Mouse (Mus musculus): ENCODE data around the gene Pcsk1. TPM values are rescaled to one million over a fixed set of nuclear protein-coding genes. Genes with fewer than 3 reads are reported as not detected.
A peak's percentile ranks its signal among the peaks of the same experiment; 100 is the strongest.

Pcsk1 gene
- 2.9 and 3.0 TPM in 2 replicates for polyA plus RNA-seq (2015; fragmentation: Nextera tagmentation; extraction: Ambion mirVana)

DNA sequence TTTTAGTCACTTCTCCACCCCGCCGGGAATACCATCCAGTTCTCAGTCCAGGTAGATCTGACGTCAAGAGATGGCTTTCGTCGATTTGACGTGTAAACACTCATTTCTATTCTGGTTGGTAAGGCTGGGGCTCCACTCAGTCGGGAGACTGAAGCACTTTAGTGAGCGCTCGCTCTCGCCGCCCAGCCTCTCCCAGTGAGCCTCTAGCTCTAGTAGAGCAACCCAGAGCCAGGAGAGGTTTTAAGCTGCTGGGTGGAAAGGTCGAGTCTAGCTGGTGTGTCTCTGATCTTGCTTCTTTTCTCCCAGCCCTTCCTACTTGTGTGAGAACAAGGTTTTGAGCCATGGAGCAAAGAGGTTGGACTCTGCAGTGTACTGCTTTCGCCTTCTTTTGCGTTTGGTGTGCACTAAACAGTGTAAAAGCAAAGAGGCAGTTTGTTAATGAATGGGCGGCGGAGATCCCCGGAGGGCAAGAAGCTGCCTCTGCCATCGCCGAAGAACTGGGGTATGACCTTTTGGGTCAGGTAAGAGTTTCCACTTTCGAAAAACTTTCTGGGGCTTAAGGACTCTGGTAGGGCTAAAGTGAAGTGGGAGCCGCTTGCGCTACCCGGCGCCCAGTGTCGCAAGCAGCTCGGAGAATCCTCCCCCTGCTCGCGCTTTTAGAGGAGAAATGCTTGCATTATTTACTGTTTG, at the start of gene Pcsk1:
Gene Pcsk1, plus strand, starts transcription at position 106 of the 690 bp plus-strand sequence.
- Histone ChIP-seq H3K27me3 (ENCODE audit: control insufficient read depth, insufficient read depth, low read length) (peaks cover 5% of the 10 kb centered on the region), H3K4me2 (ENCODE audit: low read depth, low read length) (peak within 1 kb of the TSS; percentile 60), H3K27ac (ENCODE audit: low read length) (no peak within 1 kb of the TSS), H3K4me1 (ENCODE audit: control insufficient read depth, insufficient read depth, low read length) (no peaks in the 10 kb centered on the region), H3K9me3 (replicated peaks; ENCODE audit: control insufficient read depth, low read length) (no peaks in the 10 kb centered on the region), H3K9ac (ENCODE audit: low read length) (no peak within 1 kb of the TSS), H3K4me3 (replicated peaks; ENCODE audit: low read length) (peak within 1 kb of the TSS; percentile 38), H3K36me3 (ENCODE audit: control insufficient read depth, insufficient read depth, low read length) (no peaks in the 10 kb centered on the region)
- WGBS, result 2% methylated on average over 28 of the region's 28 CpGs
- no peak for ATAC-seq (ENCODE audit: insufficient read depth, low FRiP score)

GRCm38 (mm10) chr13:75058818-75059217, 30.8 kb upstream of the Pcsk1 start:
- no peak for ATAC-seq (ENCODE audit: insufficient read depth, low FRiP score)
- H3K9ac ChIP-seq (ENCODE audit: low read length), result no peak overlapping the region
- H3K27me3 ChIP-seq (ENCODE audit: control insufficient read depth, insufficient read depth, low read length), result no peaks in the 10 kb centered on the region
- H3K9me3 ChIP-seq (replicated peaks; ENCODE audit: control insufficient read depth, low read length), result no peaks in the 10 kb centered on the region
- H3K36me3 ChIP-seq (ENCODE audit: control insufficient read depth, insufficient read depth, low read length), result no peaks in the 10 kb centered on the region
- no peaks in the 10 kb centered on the region for H3K4me1 ChIP-seq (ENCODE audit: control insufficient read depth, insufficient read depth, low read length)
- no peak overlapping the region for H3K4me2 ChIP-seq (ENCODE audit: low read depth, low read length)
- no peak overlapping the region for H3K27ac ChIP-seq (ENCODE audit: low read length)
- H3K4me3 ChIP-seq (replicated peaks; ENCODE audit: low read length), result no peak overlapping the region

- no peak for ATAC-seq (ENCODE audit: insufficient read depth, low FRiP score)
- no peak overlapping the region for H3K27ac ChIP-seq (ENCODE audit: low read length)
- H3K4me2 ChIP-seq (ENCODE audit: low read depth, low read length), result no peak overlapping the region
- H3K9me3 ChIP-seq (replicated peaks; ENCODE audit: control insufficient read depth, low read length), result no peaks in the 10 kb centered on the region
- 77% methylated on average over 3 of the region's 3 CpGs for WGBS
- H3K4me3 ChIP-seq (replicated peaks; ENCODE audit: low read length), result no peak overlapping the region
- H3K4me1 ChIP-seq (ENCODE audit: control insufficient read depth, insufficient read depth, low read length), result no peaks in the 10 kb centered on the region
- H3K27me3 ChIP-seq (ENCODE audit: control insufficient read depth, insufficient read depth, low read length), result no peaks in the 10 kb centered on the region
- H3K36me3 ChIP-seq (ENCODE audit: control insufficient read depth, insufficient read depth, low read length), result no peaks in the 10 kb centered on the region
- no peak overlapping the region for H3K9ac ChIP-seq (ENCODE audit: low read length)
Observed at GRCm38 (mm10) chr13:75063947-75064346, 25.7 kb upstream of the Pcsk1 start.

DNA sequence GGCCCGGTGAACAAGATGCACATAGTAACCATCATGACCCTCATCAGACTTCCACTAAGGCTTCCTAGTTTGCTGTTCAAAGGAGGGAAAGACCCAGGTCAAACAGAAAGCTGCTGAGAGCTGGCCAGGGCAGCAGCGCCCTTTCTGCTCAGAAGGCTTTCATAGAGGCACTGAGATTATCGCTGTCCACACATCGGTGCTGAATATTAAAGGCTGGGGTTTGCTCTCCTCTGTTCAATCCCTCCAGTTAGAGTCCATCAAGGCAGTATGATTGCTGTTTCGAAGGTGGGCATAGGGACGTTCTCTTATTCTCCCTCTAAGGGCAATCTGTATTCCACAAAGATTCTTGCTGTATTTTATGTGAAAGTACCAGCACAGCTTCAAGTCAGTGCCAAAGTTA, 1.0 kb upstream of the Pcsk1 start:
- Histone ChIP-seq H3K27me3 (ENCODE audit: control insufficient read depth, insufficient read depth, low read length) (peaks cover 5% of the 10 kb centered on the region), H3K9me3 (replicated peaks; ENCODE audit: control insufficient read depth, low read length) (no peaks in the 10 kb centered on the region), H3K36me3 (ENCODE audit: control insufficient read depth, insufficient read depth, low read length) (no peaks in the 10 kb centered on the region), H3K9ac (ENCODE audit: low read length) (no peak overlapping the region), H3K27ac (ENCODE audit: low read length) (no peak overlapping the region), H3K4me1 (ENCODE audit: control insufficient read depth, insufficient read depth, low read length) (no peaks in the 10 kb centered on the region), H3K4me2 (ENCODE audit: low read depth, low read length) (no peak overlapping the region), H3K4me3 (replicated peaks; ENCODE audit: low read length) (no peak overlapping the region)
- WGBS, result 21% methylated on average over 6 of the region's 6 CpGs
- ATAC-seq (ENCODE audit: insufficient read depth, low FRiP score), result no peak

GRCm38 (mm10) chr13:75090411-75090779, 769 bp downstream of the Pcsk1 start:
- no peak; the same call in 1 of the 2 replicates for ATAC-seq (ENCODE audit: insufficient read depth, low FRiP score)
- WGBS, result 1% methylated on average over 12 of the region's 12 CpGs
- peak overlapping the region; percentile 60 for H3K4me2 ChIP-seq (ENCODE audit: low read depth, low read length)
- H3K9ac ChIP-seq (ENCODE audit: low read length), result no peak overlapping the region
- peak overlapping the region; percentile 38 for H3K4me3 ChIP-seq (replicated peaks; ENCODE audit: low read length)
- no peaks in the 10 kb centered on the region for H3K9me3 ChIP-seq (replicated peaks; ENCODE audit: control insufficient read depth, low read length)
- H3K4me1 ChIP-seq (ENCODE audit: control insufficient read depth, insufficient read depth, low read length), result no peaks in the 10 kb centered on the region
- H3K36me3 ChIP-seq (ENCODE audit: control insufficient read depth, insufficient read depth, low read length), result no peaks in the 10 kb centered on the region
- H3K27me3 ChIP-seq (ENCODE audit: control insufficient read depth, insufficient read depth, low read length), result peaks cover 5% of the 10 kb centered on the region
- no peak overlapping the region for H3K27ac ChIP-seq (ENCODE audit: low read length)

DNA sequence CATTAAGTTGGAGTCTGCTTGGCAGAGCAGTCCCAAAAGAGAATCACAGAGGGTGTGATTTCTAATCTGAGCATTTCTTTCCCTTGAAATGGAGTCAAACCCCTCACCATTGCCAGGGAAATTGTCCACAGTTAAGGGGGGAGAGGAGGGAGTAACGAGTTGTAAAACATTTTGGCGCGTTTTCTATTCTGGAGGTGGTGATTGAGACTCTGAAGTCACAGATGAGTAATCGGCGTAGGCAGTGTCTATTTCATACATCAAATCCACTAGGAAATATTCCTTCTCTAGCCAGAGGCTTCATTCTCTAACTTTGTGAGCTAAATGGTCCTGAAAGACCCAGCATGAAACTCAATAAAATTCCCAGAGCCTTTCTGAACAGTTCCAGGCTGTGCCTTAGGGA, 1.4 kb downstream of the Pcsk1 start:
- H3K9ac ChIP-seq (ENCODE audit: low read length), result no peak overlapping the region
- H3K4me1 ChIP-seq (ENCODE audit: control insufficient read depth, insufficient read depth, low read length), result no peaks in the 10 kb centered on the region
- no peaks in the 10 kb centered on the region for H3K9me3 ChIP-seq (replicated peaks; ENCODE audit: control insufficient read depth, low read length)
- H3K27ac ChIP-seq (ENCODE audit: low read length), result no peak overlapping the region
- no peak overlapping the region for H3K4me2 ChIP-seq (ENCODE audit: low read depth, low read length)
- H3K36me3 ChIP-seq (ENCODE audit: control insufficient read depth, insufficient read depth, low read length), result no peaks in the 10 kb centered on the region
- no peak overlapping the region for H3K4me3 ChIP-seq (replicated peaks; ENCODE audit: low read length)
- 76% methylated on average over 5 of the region's 5 CpGs for WGBS
- peaks cover 5% of the 10 kb centered on the region for H3K27me3 ChIP-seq (ENCODE audit: control insufficient read depth, insufficient read depth, low read length)
- ATAC-seq (ENCODE audit: insufficient read depth, low FRiP score), result no peak

DNA sequence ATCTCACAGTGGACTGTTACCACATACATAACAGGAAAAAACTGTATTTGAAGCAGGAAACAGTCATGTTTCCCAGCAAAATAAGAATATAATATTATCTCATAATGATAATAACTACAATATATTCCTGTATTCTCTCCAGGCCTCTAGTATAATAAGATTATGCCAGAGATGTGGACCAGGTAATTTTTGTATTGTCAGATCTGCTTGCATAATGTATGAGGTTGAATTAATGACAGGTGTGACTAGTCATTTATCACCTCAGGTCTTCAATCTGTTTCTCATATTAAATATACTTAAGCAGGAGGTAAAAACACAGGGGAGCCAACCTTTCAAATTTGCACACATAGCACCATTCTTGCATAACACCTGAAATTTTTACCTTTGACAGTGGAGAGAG, 5.9 kb downstream of the Pcsk1 start:
- no peak for ATAC-seq (ENCODE audit: insufficient read depth, low FRiP score)
- H3K27me3 ChIP-seq (ENCODE audit: control insufficient read depth, insufficient read depth, low read length), result no peaks in the 10 kb centered on the region
- no peaks in the 10 kb centered on the region for H3K9me3 ChIP-seq (replicated peaks; ENCODE audit: control insufficient read depth, low read length)
- H3K9ac ChIP-seq (ENCODE audit: low read length), result no peak overlapping the region
- no peaks in the 10 kb centered on the region for H3K36me3 ChIP-seq (ENCODE audit: control insufficient read depth, insufficient read depth, low read length)
- no peak overlapping the region for H3K4me2 ChIP-seq (ENCODE audit: low read depth, low read length)
- no peaks in the 10 kb centered on the region for H3K4me1 ChIP-seq (ENCODE audit: control insufficient read depth, insufficient read depth, low read length)
- H3K4me3 ChIP-seq (replicated peaks; ENCODE audit: low read length), result no peak overlapping the region
- H3K27ac ChIP-seq (ENCODE audit: low read length), result no peak overlapping the region

GRCm38 (mm10) chr13:75113114-75113513, 23.5 kb downstream of the Pcsk1 start:
- no peaks in the 10 kb centered on the region for H3K36me3 ChIP-seq (ENCODE audit: control insufficient read depth, insufficient read depth, low read length)
- H3K4me1 ChIP-seq (ENCODE audit: control insufficient read depth, insufficient read depth, low read length), result no peaks in the 10 kb centered on the region
- no peak overlapping the region for H3K27ac ChIP-seq (ENCODE audit: low read length)
- H3K4me2 ChIP-seq (ENCODE audit: low read depth, low read length), result no peak overlapping the region
- H3K9me3 ChIP-seq (replicated peaks; ENCODE audit: control insufficient read depth, low read length), result no peaks in the 10 kb centered on the region
- no peak overlapping the region for H3K9ac ChIP-seq (ENCODE audit: low read length)
- no peak overlapping the region for H3K4me3 ChIP-seq (replicated peaks; ENCODE audit: low read length)
- ATAC-seq (ENCODE audit: insufficient read depth, low FRiP score), result no peak
- H3K27me3 ChIP-seq (ENCODE audit: control insufficient read depth, insufficient read depth, low read length), result no peaks in the 10 kb centered on the region
- 33% methylated on average over 2 of the region's 2 CpGs for WGBS

DNA sequence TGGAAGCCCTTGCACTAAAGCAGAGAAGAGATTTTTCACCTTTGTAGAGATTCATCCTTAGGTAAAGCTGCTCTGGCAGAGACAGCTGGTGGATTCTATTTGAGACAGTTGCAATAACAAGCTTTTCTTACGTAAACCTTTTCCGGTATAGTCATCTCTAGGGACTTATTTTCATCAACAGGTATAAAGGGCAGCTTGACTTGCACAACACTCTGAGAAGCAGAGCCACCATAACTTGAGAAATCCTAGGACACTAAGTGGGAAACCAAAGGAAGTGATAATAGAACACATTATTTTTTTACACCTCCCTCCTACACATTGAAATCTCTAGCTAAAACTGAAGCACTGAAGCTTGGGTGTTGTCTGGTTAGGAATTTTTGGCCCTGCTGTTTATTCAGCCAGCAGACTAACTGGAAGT, 24.4 kb downstream of the Pcsk1 start:
- Histone ChIP-seq H3K9ac (ENCODE audit: low read length) (no peak overlapping the region), H3K4me1 (ENCODE audit: control insufficient read depth, insufficient read depth, low read length) (no peaks in the 10 kb centered on the region), H3K27me3 (ENCODE audit: control insufficient read depth, insufficient read depth, low read length) (no peaks in the 10 kb centered on the region), H3K36me3 (ENCODE audit: control insufficient read depth, insufficient read depth, low read length) (no peaks in the 10 kb centered on the region), H3K4me2 (ENCODE audit: low read depth, low read length) (no peak overlapping the region), H3K9me3 (replicated peaks; ENCODE audit: control insufficient read depth, low read length) (no peaks in the 10 kb centered on the region), H3K27ac (ENCODE audit: low read length) (no peak overlapping the region), H3K4me3 (replicated peaks; ENCODE audit: low read length) (no peak overlapping the region)
- no peak for ATAC-seq (ENCODE audit: insufficient read depth, low FRiP score)
- WGBS, result 81% methylated on average over 2 of the region's 2 CpGs

Data from stomach, embryonic 16.5 days (tissue).